Mouse (Mus musculus) brain, embryonic 14.5 days (tissue): ENCODE measurements around the gene Wdcp. TPM values are rescaled to one million over a fixed set of nuclear protein-coding genes. Genes with fewer than 3 reads are reported as not detected.
A peak's percentile ranks its signal among the peaks of the same experiment; 100 is the strongest.
"Not testable (repeated sequence)": the region's sequence is repeated elsewhere in the genome, so short reads cannot be mapped to it uniquely, and the experiment has no call there.

Source experiments
- DNase-seq: peaks from one replicate; pipeline ENCODE4 v3.0.0-alpha.2; 2011; ENCODE audit warnings: low read depth
- CTCF ChIP-seq: fragments of 200-500 bp; IDR thresholded peaks from 2 replicates; pipeline ENCODE4 v1.5.1; 2012; ENCODE audit warnings: inconsistent platforms, mild to moderate bottlenecking, moderate library complexity, borderline replicate concordance; ENCODE audit not compliant: insufficient read depth, insufficient read length; ENCODE audit errors: extremely low read depth
- POLR2A ChIP-seq: fragments of 200-500 bp; IDR thresholded peaks from 2 replicates; pipeline ENCODE4 v1.6.1; 2012; ENCODE audit warnings: mild to moderate bottlenecking, inconsistent platforms, borderline replicate concordance; ENCODE audit not compliant: poor library complexity, insufficient read depth, insufficient read length, severe bottlenecking; ENCODE audit errors: extremely low read depth
- polyA plus RNA-seq: library from polyadenylated mRNA; depleted of rRNA; stranded (reverse); fragments of >200 nt; gene quantifications from 2 replicates; pipeline ENCODE4 v1.2.3, GENCODE M21; 2012; rRNA removed

The Wdcp gene
- 10.8 and 12.2 TPM in 2 replicates for polyA plus RNA-seq

GRCm38 (mm10) chr12:4842890-4843597, at the start of gene Wdcp:
Gene Wdcp (plus strand): TSS chr12:4843303.
- peak; percentile 97 for DNase-seq
- TF ChIP-seq CTCF (no peak), POLR2A (no peak; the same call in 1 of the 2 replicates)

- TF ChIP-seq CTCF, result peak; percentile 50
- no peak for TF ChIP-seq POLR2A
- DNase-seq, result peak; percentile 11
Observed at GRCm38 (mm10) chr12:4793718-4794117, 49.4 kb upstream of the Wdcp start.

- DNase-seq, result not testable (repeated sequence)
Observed at GRCm38 (mm10) chr12:4797471-4797870, 45.6 kb upstream of the Wdcp start.

- TF ChIP-seq CTCF (no peak), POLR2A (no peak)
- DNase-seq, result no peak
Observed at GRCm38 (mm10) chr12:4811036-4811435, 32.1 kb upstream of the Wdcp start.

- no peak for DNase-seq
Observed at GRCm38 (mm10) chr12:4811705-4812104, 31.4 kb upstream of the Wdcp start.

GRCm38 (mm10) chr12:4813636-4814035, 29.5 kb upstream of the Wdcp start:
- no peak for TF ChIP-seq CTCF
- TF ChIP-seq POLR2A, result no peak
- no peak for DNase-seq

More at GRCm38 (mm10) chr12:4811705-4812104, 31.4 kb upstream of the Wdcp start:
- TF ChIP-seq CTCF, result no peak
- no peak for TF ChIP-seq POLR2A

- no peak for DNase-seq
- TF ChIP-seq CTCF (no peak), POLR2A (no peak)
Observed at GRCm38 (mm10) chr12:4816680-4817360, 26.3 kb upstream of the Wdcp start.

GRCm38 (mm10) chr12:4817361-4818101, 25.6 kb upstream of the Wdcp start, which contains the start of gene Sf3b6:
Gene Sf3b6 (plus strand): TSS chr12:4817544.
- TF ChIP-seq CTCF (no peak), POLR2A (peak; percentile 89; the same call in 1 of the 2 replicates)
- DNase-seq, result peak; percentile 99

GRCm38 (mm10) chr12:4827256-4827655, 15.8 kb upstream of the Wdcp start:
- DNase-seq, result no peak

GRCm38 (mm10) chr12:4836959-4837358, 6.1 kb upstream of the Wdcp start:
- TF ChIP-seq CTCF, result no peak
- no peak for TF ChIP-seq POLR2A
- no peak for DNase-seq

More at GRCm38 (mm10) chr12:4827256-4827655, 15.8 kb upstream of the Wdcp start:
- no peak for TF ChIP-seq CTCF
- TF ChIP-seq POLR2A, result no peak

- no peak for DNase-seq
- TF ChIP-seq POLR2A (no peak), CTCF (no peak)
Observed at GRCm38 (mm10) chr12:4840010-4840409, 3.1 kb upstream of the Wdcp start.
